Comparison of ENCODE assay signal across 1 mouse cellular context in the genomic region with DNA sequence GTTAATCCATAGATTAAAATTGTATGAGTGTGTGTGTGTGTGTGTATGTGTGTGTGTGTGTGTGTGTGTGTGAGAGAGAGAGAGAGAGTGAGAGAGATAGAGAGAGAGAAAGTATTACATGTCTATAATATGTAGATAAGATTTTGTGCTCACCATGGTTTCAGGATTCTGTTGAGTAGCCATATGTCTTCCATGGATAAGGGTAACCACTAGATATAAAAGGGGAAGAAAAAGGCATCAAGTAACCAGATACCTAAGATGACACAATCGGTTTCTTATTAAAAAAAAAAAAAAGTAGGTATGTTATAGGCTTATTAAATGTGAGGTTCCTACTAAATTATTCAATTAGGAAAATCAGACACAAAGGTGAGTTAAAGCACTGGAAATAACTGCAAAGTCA.
TF ChIP-seq lines count a peak whose summit lies in the region.

No protein-coding gene starts in this region.

TF ChIP-seq in MEL, 35 proteins besides CTCF, POLR2A, EP300 and RAD21 (continued from another document):
- TF ChIP-seq MYC (IDR thresholded peaks at IDR 0.05; ENCODE audit: low read depth, low read length): 0 out of 2 replicates have a peak, but pooled peaks have one; percentile 26
- TF ChIP-seq JUND (IDR thresholded peaks at IDR 0.05; ENCODE audit: low read depth, low read length): no peak
- TF ChIP-seq MAZ (IDR thresholded peaks at IDR 0.05; ENCODE audit: low read depth, low read length): no peak
- peak; percentile 58 for TF ChIP-seq TAL1 (IDR thresholded peaks at IDR 0.05; ENCODE audit: low read length)
- TF ChIP-seq BHLHE40 (IDR thresholded peaks at IDR 0.05; ENCODE audit: borderline replicate concordance, low read depth, low read length): no peak
- no peak for TF ChIP-seq POLR2AphosphoS5 (IDR thresholded peaks at IDR 0.05; ENCODE audit: borderline replicate concordance, low read depth, low read length)
- 0 out of 2 replicates have a peak, but pooled peaks have one; percentile 24 for TF ChIP-seq MXI1 (IDR thresholded peaks at IDR 0.05; ENCODE audit: low read depth, low read length)
- peak; percentile 83 for TF ChIP-seq ETS1 (IDR thresholded peaks at IDR 0.05; ENCODE audit: low read depth, low read length)
- no peak for TF ChIP-seq E2F4 (IDR thresholded peaks at IDR 0.05; ENCODE audit: borderline replicate concordance, low read depth, low read length)
- peak; percentile 90 for TF ChIP-seq TCF12 (IDR thresholded peaks at IDR 0.05; ENCODE audit: low read depth, low read length)
- TF ChIP-seq RCOR1 (IDR thresholded peaks at IDR 0.05; ENCODE audit: low read depth, low read length): peak; percentile 91
TF ChIP-seq in MEL: peak in this region for 12.
